Mouse (Mus musculus): ENCODE measurements at regions not wholly inside any gene's neighbourhood (a gene's known extent, or its start where the extent isn't known, plus 50 kb on each side); places are given as distances from the start of the nearest gene placed in this dataset.

DNA sequence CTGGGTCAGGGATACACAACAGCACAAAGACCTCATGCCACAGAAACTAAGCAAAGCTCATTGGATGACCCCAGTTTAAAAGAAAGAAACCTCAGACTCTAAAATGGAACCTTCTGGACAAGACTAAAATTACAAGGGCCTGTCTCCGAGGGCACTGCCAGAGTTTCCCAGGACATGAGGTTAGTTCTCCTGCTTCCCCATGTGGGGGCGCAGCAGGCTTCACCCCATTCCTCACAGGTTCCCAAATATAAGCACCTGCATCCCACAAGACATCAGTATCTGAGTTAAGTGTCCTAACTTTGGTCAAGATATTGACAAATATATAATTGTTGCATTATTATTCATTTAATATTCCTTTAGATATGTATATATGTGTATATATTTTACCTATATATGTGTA, 166.8 kb downstream of the B3gnt2 start:
- no peak for TF ChIP-seq CTCF (IDR thresholded peaks at IDR 0.05; ENCODE audit: extremely low read depth, insufficient read length, insufficient replicate concordance, low read depth, low read length)
- TF ChIP-seq POLR2A (IDR thresholded peaks at IDR 0.05; ENCODE audit: low read depth, low read length) = no peak
